Mouse (Mus musculus): ENCODE data around the gene Ghrl.
"Not testable (repeated sequence)": the region's sequence is repeated elsewhere in the genome, so short reads cannot be mapped to it uniquely, and the experiment has no call there.

Ghrl gene

GRCm38 (mm10) chr6:113719878-113720277 lies at the start of gene Ghrl:
TSS of gene Ghrl (minus strand) at chr6:113719880.
- no peak for DNase-seq (ENCODE audit: low spot score in 2 of 2)

- DNase-seq (ENCODE audit: low spot score in 2 of 2), result no peak
Observed at GRCm38 (mm10) chr6:113768804-113769203, 49.1 kb upstream of the Ghrl start.

- DNase-seq (ENCODE audit: low spot score in 2 of 2), result peak; percentile 30 to 50
Observed at GRCm38 (mm10) chr6:113761644-113762043, 42.0 kb upstream of the Ghrl start.

GRCm38 (mm10) chr6:113749119-113749685 lies 29.5 kb upstream of the Ghrl start:
- no peak for DNase-seq (ENCODE audit: low spot score in 2 of 2)

DNA sequence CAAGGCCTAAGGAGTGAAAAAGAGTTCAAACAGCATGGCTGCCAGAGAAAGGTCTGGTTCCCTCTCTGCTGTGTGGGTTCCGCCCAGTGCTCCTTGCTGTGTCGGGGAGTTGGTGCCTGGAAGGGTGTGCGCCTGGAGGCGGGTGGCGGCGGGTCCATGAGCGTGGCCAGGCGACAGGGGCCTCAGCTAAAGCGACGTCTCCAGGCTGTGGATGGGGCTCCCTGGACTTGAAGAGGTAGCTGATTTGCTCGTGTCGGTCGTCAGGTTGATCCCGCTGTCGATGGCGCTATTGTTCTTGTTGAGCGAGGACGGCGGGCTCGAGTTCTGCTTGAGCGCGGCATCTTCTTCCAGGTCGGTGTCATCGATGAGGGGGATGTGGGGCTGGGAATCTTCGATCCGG lies 28.7 kb upstream of the Ghrl start:
- DNase-seq (ENCODE audit: low spot score in 2 of 2), result no peak

DNA sequence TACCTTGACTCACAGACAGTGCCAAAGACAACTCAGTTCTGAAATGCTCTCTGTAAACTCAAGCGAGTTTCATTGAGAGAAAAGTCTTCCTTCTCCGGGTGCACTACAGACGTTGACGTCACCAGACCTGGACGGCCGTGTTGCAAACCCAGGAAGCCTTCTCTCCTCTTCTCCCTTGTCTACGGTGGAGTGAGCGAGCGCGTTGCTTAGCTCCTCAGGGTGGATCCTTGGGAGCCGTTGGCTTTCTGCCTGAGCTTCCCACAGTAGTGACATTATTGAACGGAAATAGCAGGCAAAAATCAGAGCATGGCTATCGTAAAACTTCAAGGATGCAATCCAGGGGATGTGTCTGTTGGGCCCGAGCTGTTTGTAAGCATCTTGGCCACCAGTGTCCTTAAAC lies 27.6 kb upstream of the Ghrl start:
- DNase-seq (ENCODE audit: low spot score in 2 of 2), result no peak

DNA sequence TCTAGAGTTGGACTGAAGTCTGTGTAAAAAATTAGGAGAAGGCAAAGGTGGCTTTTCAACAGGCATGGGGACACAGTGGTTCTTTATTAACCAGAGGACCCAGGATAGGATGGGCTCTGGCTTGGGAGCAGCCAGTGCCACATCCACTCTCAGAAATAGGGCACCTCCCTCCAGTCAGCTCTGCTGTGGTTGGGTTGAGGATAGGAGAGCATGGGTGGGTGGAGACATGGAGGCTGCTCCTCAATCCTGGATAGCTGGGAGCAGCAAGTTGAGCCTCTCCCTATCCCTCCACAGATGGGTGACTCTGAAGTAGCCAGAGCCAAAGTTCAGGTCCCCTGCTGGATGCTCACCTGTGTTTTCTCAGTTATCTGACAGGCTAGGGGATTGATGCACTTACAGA lies 25.4 kb upstream of the Ghrl start:
- DNase-seq (ENCODE audit: low spot score in 2 of 2), result no peak

GRCm38 (mm10) chr6:113743111-113743510 lies 23.4 kb upstream of the Ghrl start:
- DNase-seq (ENCODE audit: low spot score in 2 of 2), result no peak

GRCm38 (mm10) chr6:113742321-113742720 lies 22.6 kb upstream of the Ghrl start:
- no peak for DNase-seq (ENCODE audit: low spot score in 2 of 2)

- DNase-seq (ENCODE audit: low spot score in 2 of 2), result no peak
Observed at GRCm38 (mm10) chr6:113741425-113741824, 21.7 kb upstream of the Ghrl start.

DNA sequence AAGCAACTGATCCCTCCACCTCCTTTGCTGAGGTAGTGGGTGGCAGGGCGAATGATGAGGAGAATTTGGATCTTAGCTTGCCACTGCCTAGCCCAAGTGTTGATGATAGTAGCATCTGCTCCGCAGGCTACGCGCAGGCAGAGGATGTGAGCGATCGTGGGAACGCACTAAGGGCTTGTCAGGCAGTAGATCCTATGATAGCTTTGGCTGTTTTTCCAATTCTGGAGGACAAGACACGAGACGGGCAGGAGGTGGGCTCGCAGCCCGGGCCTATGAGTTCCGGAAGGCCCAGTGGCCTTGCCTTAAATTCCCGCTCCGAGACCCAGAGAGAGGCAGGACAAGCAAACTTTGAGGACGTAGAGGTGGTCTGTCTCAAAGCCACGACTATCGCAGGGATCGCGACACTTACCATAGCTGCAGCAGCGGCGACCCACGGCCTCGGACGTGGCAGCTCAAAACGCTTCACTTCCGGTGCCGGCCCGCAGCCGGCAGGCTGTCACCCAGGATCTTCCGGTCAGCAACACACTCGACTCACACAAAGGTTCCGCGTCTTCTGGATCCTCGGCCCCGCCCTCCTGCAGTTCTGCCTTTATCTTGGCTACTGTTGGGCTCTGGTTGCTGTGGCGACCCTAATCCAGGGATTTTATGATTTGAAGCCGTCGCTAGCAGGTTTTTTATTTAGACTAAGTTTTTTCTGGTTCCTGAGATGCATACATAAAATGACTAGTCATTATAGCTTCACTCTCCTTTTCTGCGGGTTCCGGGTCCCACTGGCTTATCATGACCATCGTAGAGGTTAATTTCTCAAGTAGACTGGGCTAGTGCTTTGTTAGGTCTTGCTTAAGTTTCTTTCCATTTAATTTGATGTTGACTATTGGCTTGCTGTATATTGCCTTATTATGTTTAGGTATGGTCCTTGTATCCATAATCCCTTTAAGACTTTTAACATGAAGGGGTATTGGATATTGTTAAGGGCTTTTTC lies 20.8 kb upstream of the Ghrl start, which contains the start of gene Sec13:
Gene Sec13, minus strand, starts transcription at position 508 of the 982 bp plus-strand sequence.
- peak; percentile 84 to 90 for DNase-seq (ENCODE audit: low spot score in 2 of 2)

GRCm38 (mm10) chr6:113737318-113738046 lies 17.8 kb upstream of the Ghrl start:
- DNase-seq (ENCODE audit: low spot score in 2 of 2), result no peak

DNA sequence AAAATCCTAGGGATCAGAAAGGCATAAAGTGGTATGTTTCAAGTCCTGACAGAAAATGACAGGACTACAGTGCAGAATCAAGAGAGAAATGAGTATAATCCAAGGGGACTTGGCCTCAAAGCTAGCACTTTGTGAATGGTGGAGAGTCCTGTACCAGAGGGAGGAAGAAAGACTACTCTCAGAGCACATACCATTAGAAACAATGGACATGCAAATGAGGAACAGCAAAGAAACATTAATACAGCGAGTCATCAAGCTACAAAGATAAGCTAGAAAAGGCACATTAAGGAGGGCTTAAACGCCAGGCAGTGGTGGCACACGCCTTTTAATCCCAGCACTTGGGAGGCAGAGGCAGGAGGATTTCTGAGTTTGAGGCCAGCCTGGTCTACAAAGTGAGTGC lies 11.6 kb upstream of the Ghrl start:
- DNase-seq (ENCODE audit: low spot score in 2 of 2), result no peak

DNA sequence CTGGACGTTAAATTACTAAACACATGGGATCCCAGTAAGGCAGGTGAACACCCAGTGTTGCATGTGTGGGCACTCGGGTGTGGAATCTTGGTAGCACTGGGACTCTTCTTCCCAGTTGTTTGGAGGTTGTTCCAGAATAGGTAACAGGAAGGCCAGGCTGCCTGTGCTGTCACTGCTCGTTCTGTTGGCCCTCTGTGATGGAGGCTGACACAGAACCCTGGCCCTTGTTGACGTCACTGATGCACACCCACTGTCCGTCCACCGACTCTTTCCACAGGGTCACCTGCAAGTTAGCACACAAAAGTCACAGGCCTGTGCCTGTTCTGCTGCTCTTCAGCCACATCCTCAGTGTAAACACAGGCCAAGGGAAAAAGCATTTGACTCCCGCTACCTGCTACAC lies 8.5 kb upstream of the Ghrl start:
- DNase-seq (ENCODE audit: low spot score in 2 of 2), result no peak

DNA sequence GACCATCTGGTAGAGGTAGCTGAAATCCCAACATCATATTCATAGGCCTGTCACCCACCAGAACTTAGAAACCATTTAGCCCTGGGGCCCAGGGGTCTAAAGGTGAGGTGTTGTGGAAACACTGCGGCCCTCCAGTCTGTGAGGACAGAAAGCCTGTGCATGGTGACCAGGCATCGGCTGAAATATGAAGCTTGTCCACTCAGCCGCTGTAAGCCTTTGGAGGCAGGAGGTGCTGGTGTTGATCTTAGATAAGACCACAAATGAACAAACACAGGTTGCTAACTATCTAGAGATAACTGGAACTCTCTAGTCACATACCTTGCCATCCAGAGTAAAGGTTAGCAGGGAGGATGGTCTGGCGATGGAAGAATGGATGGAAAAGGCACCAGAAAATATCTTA lies 1.4 kb upstream of the Ghrl start:
- no peak for DNase-seq (ENCODE audit: low spot score in 2 of 2)

- DNase-seq (ENCODE audit: low spot score in 2 of 2), result no peak
Observed at GRCm38 (mm10) chr6:113717541-113717940, 2.1 kb downstream of the Ghrl start.

- DNase-seq (ENCODE audit: low spot score in 2 of 2), result no peak
Observed at GRCm38 (mm10) chr6:113714797-113715196, 4.9 kb downstream of the Ghrl start.

DNA sequence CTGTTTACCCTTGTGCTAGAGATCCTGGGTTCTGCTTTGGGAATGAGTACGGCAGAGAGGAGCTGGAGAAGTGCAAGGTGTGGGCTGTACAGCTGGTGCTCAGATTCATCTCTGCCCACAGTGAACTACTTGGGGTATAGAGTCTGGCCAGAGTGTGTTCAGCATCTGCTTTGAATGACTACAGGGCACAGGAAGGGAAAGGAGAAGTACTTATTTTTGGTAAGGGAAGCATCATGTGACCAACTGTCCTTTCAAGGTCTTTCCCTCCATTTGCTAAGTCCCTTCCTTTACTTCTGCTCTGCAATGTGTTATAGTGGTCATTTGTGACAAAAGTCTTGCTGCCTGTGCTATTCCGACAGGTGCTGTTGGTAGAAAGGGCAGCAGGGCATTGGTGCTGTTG lies 5.4 kb downstream of the Ghrl start:
- no peak for DNase-seq (ENCODE audit: low spot score in 2 of 2)

- DNase-seq (ENCODE audit: low spot score in 2 of 2), result not testable (repeated sequence)
Observed at GRCm38 (mm10) chr6:113713389-113713788, 6.3 kb downstream of the Ghrl start.

GRCm38 (mm10) chr6:113712718-113713117 lies 7.0 kb downstream of the Ghrl start:
- DNase-seq (ENCODE audit: low spot score in 2 of 2), result no peak

- DNase-seq (ENCODE audit: low spot score in 2 of 2), result peak; percentile 63
Observed at GRCm38 (mm10) chr6:113697222-113698205, 22.2 kb downstream of the Ghrl start.
